Mouse (Mus musculus) neural tube, embryonic 10.5 days (tissue): ENCODE measurements around the gene Avpi1.
A peak's percentile ranks its signal among the peaks of the same experiment; 100 is the strongest.

Source experiments
- DNase-seq: peaks from one replicate; pipeline ENCODE4 v3.0.0-alpha.2; 2017; ENCODE audit warnings: low spot score; ENCODE audit errors: extremely low spot score

The Avpi1 gene

DNA sequence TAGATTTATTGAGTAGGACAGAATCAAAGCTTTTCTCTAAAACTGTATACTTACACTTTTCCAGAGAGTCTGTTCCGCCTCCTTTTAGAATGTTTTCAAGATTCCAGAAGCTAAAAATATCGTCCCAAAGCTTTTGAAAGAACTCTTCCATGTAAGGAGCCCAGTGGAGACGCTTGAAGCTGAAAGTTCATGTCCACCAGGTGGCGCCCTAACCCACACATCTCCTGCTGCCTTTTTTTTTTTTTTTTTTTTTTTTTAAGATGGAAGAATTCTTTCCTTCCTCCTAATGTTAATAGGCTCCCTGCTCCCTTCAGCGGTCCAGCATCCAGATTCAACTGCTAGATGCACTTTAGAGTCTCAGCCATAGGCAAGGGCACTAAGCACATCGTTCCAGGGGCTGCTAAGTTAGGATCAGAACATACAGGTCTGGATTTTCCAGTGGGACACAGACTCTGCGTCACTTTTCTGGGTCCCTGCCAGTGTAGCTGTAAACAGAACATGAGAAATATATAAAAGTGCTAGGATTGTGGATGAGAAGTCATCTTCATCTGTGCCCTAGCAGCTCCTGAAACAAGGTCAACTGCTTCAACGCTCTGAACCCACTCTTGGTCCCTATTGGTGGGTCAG is 15.8 kb upstream of the Avpi1 start:
- peak; percentile 83 for DNase-seq

DNA sequence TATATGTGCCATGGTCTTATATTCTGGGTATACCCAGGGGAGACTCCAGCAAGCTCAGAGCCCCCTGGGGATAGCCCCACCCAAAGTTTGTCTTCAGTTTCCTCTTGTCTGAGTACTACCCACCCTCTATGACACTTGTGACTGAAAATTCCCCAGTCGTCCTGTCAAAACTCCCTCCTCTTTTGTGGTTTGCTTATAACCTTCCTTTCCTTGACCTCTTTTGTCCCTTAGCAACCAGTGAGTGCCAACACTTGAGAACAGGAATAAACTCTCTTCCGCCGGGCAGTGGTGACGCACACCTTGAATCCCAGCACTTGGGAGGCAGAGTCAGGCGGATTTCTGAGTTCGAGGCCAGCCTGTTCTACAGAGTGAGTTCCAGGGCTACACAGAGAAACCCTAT is 15.2 kb upstream of the Avpi1 start:
- no peak for DNase-seq

DNA sequence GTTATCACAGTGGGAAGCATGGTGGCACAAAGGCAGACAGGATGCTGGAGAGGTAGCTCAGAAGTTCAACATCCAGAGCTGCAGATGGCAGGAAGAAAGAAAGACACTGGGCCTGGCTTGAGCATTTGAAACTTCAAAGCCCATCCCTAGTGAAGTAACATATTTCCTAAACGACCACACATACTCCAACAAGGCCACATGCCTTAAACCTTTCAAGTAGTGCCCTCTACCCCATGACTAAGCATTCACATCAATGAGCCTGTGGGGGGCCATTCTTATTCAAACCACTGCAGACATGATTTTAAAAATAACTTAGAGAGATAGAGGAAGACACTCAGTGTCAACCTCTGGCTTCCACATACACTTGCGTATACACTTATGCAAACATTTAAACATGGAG is 13.9 kb upstream of the Avpi1 start:
- DNase-seq, result no peak

DNA sequence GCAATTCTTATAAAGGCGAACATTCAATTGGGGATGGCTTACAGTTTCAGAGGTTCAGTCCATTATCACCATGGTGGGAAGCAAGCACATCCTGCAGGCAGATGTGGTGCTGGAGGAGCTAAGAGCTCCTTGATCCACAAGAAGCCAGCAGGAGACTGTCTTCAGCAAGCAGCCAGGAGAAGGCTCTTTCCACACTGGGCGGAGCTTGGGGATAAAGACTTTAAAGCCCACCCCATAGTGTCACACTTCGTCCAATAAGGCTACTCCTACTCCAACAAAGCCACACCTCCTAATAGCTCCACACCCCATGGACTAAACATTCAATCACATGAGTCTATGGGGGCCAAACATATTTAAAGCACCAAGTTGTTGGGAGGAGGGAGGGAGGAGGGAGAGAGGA is 13.1 kb upstream of the Avpi1 start:
- DNase-seq, result no peak

DNA sequence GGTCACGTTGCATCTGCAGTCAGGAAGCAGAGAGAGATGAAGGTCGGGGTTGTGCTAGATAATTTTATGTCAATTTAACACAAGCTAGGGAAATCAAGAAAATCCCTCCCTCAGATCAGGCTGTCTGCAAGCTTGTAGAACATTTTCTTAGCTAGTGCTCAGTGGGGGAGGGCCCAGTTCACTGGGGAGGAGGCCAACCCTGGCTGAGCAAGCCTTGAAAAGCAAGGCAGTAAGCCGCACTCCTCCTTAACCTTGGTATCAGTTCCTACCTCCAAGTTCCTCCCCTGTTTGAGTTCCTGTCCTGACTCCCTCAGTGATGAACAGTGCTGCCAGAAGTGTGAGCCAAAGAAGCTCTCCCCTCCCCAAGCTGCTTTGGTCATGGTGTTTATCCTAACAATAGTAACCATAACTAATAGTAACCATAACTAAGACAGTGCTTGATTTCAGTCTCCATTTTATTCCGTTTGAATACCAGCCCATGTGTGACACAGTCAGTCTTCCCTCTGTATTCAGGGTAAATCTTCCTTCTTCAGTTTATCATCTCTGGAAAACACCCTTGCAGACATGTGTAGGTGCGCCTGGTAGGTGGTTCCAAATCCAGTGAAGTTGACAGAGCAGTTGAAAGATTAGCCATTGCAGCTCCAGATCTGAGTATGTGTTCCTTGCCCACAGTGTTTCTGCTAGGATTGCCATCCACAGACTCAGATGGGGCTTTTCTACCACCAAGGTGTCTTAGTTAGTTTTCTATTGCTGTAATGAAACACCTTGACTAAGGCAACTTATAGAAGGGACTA is 11.1 kb upstream of the Avpi1 start:
- no peak for DNase-seq

DNA sequence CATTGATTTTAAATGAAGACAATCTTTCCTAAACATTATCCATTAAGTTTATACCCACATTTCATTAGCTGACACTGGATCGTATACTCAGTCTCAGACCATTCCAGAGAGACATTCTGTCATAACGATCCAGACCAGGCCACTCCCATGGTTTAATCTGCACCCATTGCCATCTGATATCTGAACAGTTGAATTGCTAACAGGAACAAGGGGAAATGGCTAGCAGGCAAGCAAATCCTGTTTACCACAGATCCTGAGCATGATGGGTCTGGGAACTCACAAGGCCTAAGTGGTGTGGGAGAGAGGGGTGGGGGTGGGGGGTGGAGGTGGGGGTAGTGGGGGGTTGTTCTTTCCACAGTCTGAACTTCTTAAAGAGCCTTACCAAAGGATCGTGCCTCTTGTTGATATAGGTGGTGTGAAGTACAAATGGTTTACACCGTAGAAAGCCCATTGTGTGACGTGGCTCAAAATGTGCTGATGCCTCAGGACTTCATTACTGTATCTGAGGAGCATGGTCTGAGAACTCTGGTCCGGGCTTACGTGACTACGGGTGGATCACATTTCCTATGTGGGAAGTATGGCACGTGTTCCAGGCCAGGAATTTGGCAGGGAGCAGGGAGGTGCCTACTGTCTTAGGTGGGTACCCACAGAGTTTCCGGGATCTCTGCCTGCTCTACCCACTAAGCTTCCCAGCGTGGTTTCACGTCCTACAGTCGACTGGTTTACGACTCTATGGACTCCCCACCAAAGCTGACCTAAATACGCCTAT is 9.8 kb upstream of the Avpi1 start:
- DNase-seq, result no peak

DNA sequence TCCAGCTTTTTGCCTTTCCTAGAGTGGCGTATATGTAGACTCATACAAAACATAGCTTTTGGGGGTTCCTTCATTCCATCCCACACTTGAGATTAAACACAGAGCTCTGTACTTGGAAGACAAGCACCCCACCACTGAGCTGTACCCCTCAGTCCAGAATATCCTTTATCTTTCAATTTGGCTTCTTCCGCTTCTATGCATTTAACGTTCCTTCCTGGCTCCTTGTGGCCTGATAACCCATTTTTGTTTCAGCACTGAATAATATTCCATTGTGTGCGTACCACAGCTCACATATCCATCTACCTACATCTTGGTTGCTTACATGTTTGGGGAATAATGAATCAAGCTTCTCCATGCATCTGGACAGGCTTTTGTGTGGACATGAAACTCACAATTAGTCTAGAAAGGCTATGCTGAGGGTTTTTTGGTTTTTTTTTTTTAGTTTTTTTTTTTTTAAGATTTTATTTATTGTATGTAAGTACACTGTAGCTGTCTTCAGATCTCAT is 8.4 kb upstream of the Avpi1 start:
- no peak for DNase-seq

DNA sequence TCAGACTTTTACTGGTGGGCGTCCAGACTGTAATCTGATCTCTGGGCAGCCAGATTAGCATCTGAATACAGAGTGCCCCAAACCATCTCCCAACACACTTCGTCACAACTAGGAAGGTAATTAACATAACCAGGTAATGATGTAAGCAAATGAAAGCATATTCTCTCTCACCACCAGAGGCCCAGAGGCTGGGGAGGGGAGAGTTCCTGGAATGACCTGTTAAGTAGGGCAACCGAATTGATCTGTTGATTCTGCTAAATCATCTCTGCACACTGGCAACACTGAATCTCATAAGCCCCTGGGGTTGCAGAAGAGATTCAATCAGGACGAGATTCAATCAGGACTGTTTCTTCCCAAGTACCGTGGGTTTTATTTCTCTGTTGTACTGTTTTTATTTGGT is 7.3 kb upstream of the Avpi1 start:
- no peak for DNase-seq

DNA sequence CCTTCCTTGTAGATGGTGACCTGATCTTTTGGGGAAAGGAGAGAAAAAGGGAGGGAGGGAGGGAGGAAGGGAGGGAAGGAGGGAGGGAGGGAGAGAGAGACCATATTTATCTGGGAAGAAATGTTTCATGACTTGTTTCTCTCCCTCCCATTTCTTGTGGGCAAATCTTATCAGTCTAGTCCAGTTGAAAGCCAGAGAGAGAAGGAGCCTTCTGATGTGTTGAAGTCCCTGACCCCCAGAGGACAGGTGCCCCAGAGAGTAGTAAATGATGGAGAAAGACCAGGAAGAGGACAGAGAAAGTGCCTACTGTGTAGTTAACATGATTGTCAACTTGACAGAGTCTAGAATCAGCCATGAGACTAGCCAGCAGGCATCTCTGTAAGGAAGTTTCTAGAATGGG is 6.2 kb upstream of the Avpi1 start:
- DNase-seq, result no peak

DNA sequence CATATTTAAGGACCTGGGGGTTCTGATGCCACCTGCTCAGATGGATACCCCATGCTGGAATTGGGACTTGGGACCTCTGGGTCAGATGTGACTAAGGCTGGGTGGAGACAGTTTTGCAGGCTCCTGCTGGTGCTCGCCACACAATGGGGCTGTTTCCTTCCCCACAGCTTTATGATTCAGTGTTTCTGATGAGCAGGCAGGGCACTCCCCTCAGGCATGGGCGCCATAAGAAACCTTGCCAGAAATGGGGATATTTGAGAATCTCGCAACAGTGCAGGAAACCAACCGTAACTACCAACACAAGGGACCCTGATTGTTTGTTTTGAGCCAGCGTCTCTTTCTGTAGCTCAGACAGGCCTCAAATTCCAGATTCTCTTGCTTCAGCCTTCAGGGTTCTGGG is 2.2 kb upstream of the Avpi1 start:
- DNase-seq, result no peak

DNA sequence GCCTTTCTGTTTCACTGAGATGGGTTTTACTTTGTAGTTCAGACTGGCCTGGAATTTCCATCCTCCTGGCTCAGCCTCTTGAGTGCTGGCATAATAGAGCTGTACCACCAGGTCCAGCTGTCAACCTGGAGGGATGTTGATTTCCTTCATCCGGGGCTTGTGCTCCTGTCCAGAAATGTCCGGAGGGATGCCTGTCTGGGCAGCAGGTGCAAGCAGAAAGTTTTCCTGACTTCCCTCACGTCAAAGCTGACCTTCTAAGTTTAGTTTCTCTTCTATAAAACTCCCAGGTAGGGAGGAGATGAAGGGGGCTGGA is 1.4 kb upstream of the Avpi1 start:
- no peak for DNase-seq

DNA sequence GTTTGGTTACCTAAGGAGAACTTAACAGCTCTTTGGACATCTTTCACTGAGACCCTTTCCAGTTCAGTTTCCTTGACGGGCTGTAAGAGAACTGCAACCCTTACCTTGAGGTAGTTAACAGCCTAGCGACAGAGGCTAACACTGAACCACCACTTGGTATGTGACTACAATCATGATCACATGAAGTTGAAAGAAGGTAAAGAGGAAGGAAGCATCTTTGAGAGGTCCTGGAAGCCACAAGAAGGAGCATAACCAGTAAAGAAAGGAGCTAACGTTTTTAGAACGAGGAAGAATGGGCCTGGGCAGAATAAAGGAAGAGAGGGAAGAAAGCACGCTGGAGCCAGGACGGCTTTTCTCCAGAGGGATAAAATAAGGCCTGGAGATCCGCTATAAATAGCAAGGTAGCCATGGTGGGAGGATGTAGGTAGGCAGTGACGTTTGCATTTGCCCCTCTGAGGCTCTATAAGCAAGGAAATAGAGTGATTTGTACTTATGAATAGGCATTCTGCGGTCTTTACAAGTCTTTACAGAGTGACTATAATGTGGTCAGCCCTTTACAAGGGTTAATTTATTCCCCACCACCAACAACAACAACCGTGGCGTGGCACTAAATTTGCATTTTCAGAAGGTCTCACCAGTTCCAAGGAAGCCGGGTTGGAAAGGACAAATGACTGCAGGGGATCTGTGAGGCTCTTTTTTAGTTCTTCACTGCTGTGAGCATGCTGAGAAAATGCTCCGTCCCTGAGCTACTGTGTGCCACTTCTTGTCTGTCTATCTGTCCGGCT is 842 bp upstream of the Avpi1 start:
- DNase-seq, result peak; percentile 19

DNA sequence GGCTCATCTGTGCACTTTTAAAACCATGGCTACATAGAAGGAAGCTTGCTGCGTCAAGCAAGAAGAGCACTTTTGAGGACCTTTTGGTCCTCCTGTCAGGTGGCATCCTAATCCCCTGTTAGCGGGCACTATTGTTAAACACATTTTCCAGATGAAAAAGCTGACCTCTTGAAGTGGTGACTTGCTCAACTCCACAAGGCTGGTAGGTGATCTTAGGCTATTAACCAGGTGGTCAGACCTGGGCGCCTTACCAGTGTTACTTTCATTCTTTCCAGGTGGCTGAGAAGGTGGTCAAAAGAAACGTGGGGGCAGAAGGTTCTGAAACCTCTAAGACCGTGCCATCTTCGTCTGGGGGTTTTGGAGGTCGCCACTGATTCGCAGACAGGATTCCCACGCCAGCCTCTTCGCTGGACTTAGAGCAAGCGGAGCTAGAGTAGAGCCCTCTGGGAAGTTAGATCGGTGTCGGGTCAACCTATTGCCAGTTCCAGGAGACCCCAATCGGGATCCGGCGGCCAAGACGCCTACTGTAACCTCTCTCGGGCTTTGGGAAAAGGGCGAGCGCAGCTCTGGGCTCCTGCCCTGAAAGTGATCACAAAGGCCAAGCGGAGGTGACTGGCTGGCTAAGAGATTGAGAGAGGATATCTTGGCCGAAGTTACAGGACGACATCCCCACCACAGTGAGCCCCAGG is 663 bp downstream of the Avpi1 start:
- no peak for DNase-seq

DNA sequence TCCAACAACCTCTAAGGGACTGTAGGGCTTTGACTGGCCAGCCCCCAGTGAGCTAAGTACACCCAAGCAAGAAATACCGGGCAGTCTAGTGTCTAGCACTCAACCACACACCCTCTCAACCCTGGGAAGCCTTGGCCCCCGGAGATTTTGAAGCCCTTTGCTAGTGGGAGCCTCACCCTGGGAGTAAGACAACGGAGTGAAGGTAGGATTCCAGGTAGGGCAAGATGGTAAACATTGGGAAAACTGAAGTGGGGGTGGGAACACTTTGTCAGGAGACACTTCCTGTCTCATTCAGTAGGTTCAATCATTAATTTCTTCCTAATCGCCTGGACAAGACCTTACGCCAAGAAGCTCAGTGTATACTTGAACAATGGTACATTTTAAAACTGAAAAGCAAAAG is 1.8 kb downstream of the Avpi1 start:
- no peak for DNase-seq

DNA sequence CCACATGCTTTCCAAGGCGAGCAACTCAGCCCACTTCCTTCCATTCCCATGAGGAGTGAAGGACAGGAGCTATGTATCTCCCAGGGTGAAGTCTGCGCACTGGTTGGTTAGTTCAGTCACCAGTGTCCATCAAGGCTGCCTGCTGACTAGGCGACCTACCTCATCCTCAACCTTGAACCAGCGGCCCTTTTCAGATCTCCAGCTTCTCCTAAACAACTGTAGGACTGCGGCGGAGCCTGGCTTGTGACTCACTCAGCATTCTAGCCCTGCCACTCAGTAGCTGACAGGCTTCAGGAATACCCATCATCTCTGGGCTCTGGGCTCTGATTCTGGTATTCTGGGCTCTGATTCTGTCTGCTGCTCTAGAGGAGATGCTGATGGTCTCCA is 2.6 kb downstream of the Avpi1 start:
- DNase-seq, result no peak

DNA sequence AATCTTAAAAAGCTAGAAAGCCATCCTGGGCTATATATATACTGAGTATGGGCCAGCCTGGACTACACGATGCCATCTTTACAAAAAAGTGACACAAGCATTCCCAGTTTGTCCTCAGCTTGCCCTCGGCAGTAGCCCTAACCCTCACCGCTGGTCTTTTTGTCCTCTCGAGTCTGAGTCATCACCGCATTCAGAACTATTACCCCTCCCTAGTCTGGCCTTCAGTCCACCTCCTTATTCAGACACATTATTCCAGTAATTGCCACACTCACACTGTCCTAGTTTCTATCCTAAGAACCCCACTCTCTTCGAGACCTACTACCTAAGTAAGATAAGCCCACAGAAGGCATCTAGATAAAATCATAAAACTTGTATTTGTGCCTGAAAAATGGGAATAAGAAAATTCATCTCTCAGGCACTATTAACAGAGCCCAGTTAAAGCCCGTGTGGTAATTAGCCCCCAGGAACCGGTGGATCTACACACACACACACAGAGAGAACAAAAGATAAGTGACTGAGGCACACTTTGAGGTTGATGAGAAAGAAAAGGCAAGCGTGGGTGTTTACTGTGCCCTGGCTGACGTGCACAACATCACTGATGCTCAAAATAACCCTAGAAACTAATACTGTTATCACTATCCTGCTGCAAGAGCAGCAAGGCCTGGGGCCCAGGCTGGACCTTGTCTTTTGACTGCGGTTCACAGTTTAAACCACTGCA is 3.2 kb downstream of the Avpi1 start:
- no peak for DNase-seq

DNA sequence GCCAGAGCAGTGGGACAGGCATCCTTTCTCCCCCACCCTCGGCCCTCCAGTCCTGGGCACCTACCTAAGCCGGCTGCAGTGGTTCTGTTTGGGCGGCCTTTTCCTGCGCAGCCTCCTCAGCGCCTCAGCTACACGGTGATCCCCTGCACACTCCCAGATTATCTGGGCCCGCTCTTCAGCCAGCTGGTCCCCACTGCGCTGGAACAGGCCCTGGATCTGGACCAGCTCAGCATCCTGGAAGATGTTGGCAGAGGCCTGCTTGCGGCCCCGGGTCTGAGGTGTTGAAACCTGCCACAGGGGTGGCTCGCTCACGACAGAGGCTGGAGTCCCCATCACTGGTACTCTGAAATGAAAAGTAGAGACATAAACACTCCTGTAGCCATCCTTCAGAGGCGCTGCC is 4.2 kb downstream of the Avpi1 start:
- DNase-seq, result no peak

DNA sequence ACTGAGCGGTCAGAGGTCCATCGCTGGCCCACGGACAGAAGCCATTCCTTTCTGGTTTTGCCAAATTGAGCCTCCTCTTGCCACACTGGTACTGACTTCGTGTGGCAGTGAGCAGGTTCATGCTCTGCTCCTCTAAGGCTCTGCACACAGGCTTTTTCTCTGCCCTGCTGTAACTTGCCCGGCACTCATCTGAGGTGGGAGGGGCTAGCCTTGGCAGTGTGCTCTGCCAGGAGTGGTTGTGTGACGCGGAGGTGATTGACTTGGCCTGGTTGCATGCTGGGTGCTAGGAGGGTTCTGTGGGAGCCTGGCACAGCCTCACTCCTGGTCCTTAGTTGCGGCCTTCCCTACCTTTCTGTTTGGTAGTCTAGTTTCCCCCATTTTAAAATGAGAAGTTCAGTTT is 8.4 kb downstream of the Avpi1 start:
- DNase-seq, result no peak

DNA sequence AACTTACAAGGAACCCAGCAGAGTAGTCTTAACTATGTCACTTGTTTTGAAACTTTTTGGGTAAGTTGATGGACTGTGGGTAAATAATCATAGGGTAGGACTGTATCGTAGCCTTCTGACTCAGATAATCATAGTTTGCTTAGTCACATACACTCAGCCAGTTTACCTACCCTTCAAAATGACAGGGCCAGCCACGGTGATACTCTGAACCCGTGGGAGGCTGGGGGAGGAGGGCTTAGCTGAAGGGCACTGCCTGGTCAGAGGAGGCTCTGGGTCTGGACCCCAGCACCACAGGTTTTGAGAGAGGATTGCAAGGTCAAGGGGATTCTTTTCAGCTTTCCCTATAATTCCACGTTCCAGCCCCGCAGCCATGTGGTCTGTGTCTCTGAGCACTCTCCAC is 10.3 kb downstream of the Avpi1 start:
- no peak for DNase-seq

DNA sequence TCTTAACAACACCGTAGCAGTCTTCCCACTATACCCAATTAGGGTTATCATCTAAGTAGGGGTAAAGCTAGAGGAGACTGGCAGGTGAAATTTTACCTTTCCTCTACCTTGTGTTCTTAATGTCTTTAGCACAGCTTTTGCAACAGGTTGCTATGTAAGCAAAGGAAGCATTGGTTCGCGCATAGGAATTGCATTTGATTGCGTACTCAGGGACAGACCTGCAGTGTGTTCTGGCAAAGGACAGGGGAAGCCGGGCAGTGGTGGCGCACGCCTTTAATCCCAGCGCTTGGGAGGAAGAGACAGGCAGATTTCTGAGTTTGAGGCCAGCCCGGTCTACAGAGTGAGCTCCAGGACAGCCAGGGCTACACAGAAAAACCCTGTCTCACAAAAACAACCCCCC is 10.7 kb downstream of the Avpi1 start:
- DNase-seq, result no peak
